Mouse (Mus musculus) urinary bladder, postnatal 10 days (tissue): Measurements from ENCODE around the gene Ublcp1.

Source experiments
- DNase-seq: peaks from one replicate; pipeline ENCODE4 v3.0.0; 2022; ENCODE audit warnings: low spot score

The Ublcp1 gene

GRCm38 (mm10) chr11:44417403-44417802 lies 52.9 kb downstream of the Ublcp1 start:
- no peak for DNase-seq

GRCm38 (mm10) chr11:44414605-44415004 lies 55.7 kb downstream of the Ublcp1 start:
- DNase-seq = no peak

GRCm38 (mm10) chr11:44413371-44413770 lies 56.9 kb downstream of the Ublcp1 start:
- no peak for DNase-seq

- DNase-seq = no peak
Measured at GRCm38 (mm10) chr11:44412276-44412675, 58.0 kb downstream of the Ublcp1 start.

GRCm38 (mm10) chr11:44410413-44410812 lies 59.9 kb downstream of the Ublcp1 start:
- DNase-seq = no peak

- no peak for DNase-seq
Measured at GRCm38 (mm10) chr11:44408626-44409025, 61.7 kb downstream of the Ublcp1 start.

GRCm38 (mm10) chr11:44406457-44406856 lies 63.8 kb downstream of the Ublcp1 start:
- DNase-seq = no peak

- DNase-seq = no peak
Measured at GRCm38 (mm10) chr11:44405961-44406360, 64.3 kb downstream of the Ublcp1 start.

- DNase-seq = no peak
Measured at GRCm38 (mm10) chr11:44405113-44405512, 65.2 kb downstream of the Ublcp1 start.
